Mouse (Mus musculus) MEL (cell line): ENCODE measurements around the gene Enox1. TPM values are rescaled to one million over a fixed set of nuclear protein-coding genes. Genes with fewer than 3 reads are reported as not detected.

Experiments used
- DNase-seq: peaks from one replicate; pipeline ENCODE4 v3.0.0; 2011; ENCODE audit warnings: low read depth, low spot score
- H3K27ac ChIP-seq: 2 replicates; pipeline ENCODE4 v1.5.1; 2012; ENCODE audit warnings: low read depth, mild to moderate bottlenecking, control low read depth, low read length, moderate library complexity; ENCODE audit not compliant: control insufficient read depth
- H3K27me3 ChIP-seq, 2 experiments: fragments of 150-350 bp in 1 of 2; sonication (generic) in 1 of 2; 2 replicates each; pipeline ENCODE4 v1.6.1; 2012; ENCODE audit warnings: low read length in 2 of 2, mild to moderate bottlenecking in 2 of 2, improper control_type of control experiment in 1 of 2, moderate library complexity in 1 of 2; ENCODE audit not compliant: insufficient read depth in 2 of 2, control insufficient read depth in 1 of 2
- H3K36me3 ChIP-seq, 2 experiments: 2 replicates each; pipeline ENCODE4 v1.6.1; 2012 to 2014; ENCODE audit warnings: low read length in 2 of 2, improper control_type of control experiment in 1 of 2, inconsistent platforms in 1 of 2, mild to moderate bottlenecking in 1 of 2; ENCODE audit not compliant: insufficient read depth in 2 of 2, control insufficient read depth in 1 of 2
- H3K4me1 ChIP-seq, 2 experiments: fragments of 150-350 bp in 1 of 2; sonication (generic) in 1 of 2; 2 replicates each; pipeline ENCODE4 v1.6.1; 2012; ENCODE audit warnings: low read length in 2 of 2, improper control_type of control experiment in 1 of 2, mild to moderate bottlenecking in 1 of 2; ENCODE audit not compliant: insufficient read depth in 2 of 2, control insufficient read depth in 1 of 2
- H3K4me3 ChIP-seq, 2 experiments: fragments of 150-350 bp in 1 of 2; sonication (generic) in 1 of 2; 2 replicates each; pipeline ENCODE4 v1.5.1; 2012; ENCODE audit warnings: low read depth in 2 of 2, low read length in 2 of 2, mild to moderate bottlenecking in 2 of 2, moderate library complexity in 2 of 2, control low read depth in 1 of 2, improper control_type of control experiment in 1 of 2; ENCODE audit not compliant: control insufficient read depth in 1 of 2, insufficient read depth in 1 of 2
- H3K79me2 ChIP-seq: 2 replicates; pipeline ENCODE4 v1.6.1; 2012; ENCODE audit warnings: mild to moderate bottlenecking, low read length, moderate library complexity; ENCODE audit not compliant: control insufficient read depth, poor library complexity, insufficient read depth
- H3K9ac ChIP-seq: 2 replicates; pipeline ENCODE4 v1.6.1; 2012; ENCODE audit warnings: low read depth, mild to moderate bottlenecking, control low read depth, low read length, moderate library complexity; ENCODE audit not compliant: control insufficient read depth, poor library complexity, severe bottlenecking
- H3K9me3 ChIP-seq: fragments of 150-350 bp; sonication (generic); replicated peaks from 2 replicates; pipeline ENCODE4 v1.6.1; 2012; ENCODE audit warnings: mild to moderate bottlenecking, low read length, improper control_type of control experiment, moderate library complexity; ENCODE audit not compliant: insufficient read depth
- BHLHE40 ChIP-seq: IDR thresholded peaks from 2 replicates; pipeline ENCODE4 v1.6.1; 2012; ENCODE audit warnings: low read depth, mild to moderate bottlenecking, inconsistent platforms, low read length, improper control_type of control experiment, borderline replicate concordance
- CHD1 ChIP-seq: IDR thresholded peaks from 2 replicates; pipeline ENCODE4 v1.6.1; 2012; ENCODE audit warnings: low read depth, mild to moderate bottlenecking, inconsistent platforms, low read length, improper control_type of control experiment
- CHD2 ChIP-seq: IDR thresholded peaks from 2 replicates; pipeline ENCODE4 v1.6.1; 2011; ENCODE audit warnings: low read length, improper control_type of control experiment
- CTCF ChIP-seq, 3 experiments: IDR thresholded peaks in 2 of 3; conservative IDR thresholded peaks in 1 of 3; 2 replicates each; pipeline ENCODE4 v1.5.1; 2011 to 2012; ENCODE audit warnings: low read length in 3 of 3, low read depth in 2 of 3, mild to moderate bottlenecking in 2 of 3, improper control_type of control experiment in 1 of 3, inconsistent platforms in 1 of 3, mixed read lengths in 1 of 3, moderate library complexity in 1 of 3; ENCODE audit not compliant: control insufficient read depth in 1 of 3, insufficient read depth in 1 of 3, poor library complexity in 1 of 3, severe bottlenecking in 1 of 3
- E2F4 ChIP-seq: IDR thresholded peaks from 2 replicates; pipeline ENCODE4 v1.6.1; 2011; ENCODE audit warnings: low read depth, low read length, improper control_type of control experiment, borderline replicate concordance
- ELF1 ChIP-seq: IDR thresholded peaks from 2 replicates; pipeline ENCODE4 v1.6.1; 2014; ENCODE audit warnings: low read depth, mild to moderate bottlenecking, inconsistent platforms, low read length, improper control_type of control experiment, moderate library complexity
- EP300 ChIP-seq, 2 experiments: IDR thresholded peaks; 2 replicates each; pipeline ENCODE4 v1.6.1; 2011; ENCODE audit warnings: improper control_type of control experiment in 2 of 2, low read length in 2 of 2, low read depth in 1 of 2, mild to moderate bottlenecking in 1 of 2
- ETS1 ChIP-seq: IDR thresholded peaks from 2 replicates; pipeline ENCODE4 v1.6.1; 2012; ENCODE audit warnings: low read depth, mild to moderate bottlenecking, inconsistent platforms, low read length, improper control_type of control experiment, moderate library complexity
- GABPA ChIP-seq: IDR thresholded peaks from 2 replicates; pipeline ENCODE4 v1.6.1; 2012; ENCODE audit warnings: low read depth, mild to moderate bottlenecking, inconsistent platforms, low read length, improper control_type of control experiment, moderate library complexity
- GATA1 ChIP-seq: IDR thresholded peaks from 2 replicates; pipeline ENCODE4 v1.6.1; 2011; ENCODE audit warnings: low read depth, low read length, improper control_type of control experiment
- HCFC1 ChIP-seq: IDR thresholded peaks from 2 replicates; pipeline ENCODE4 v1.6.1; 2012; ENCODE audit warnings: low read depth, mild to moderate bottlenecking, inconsistent platforms, low read length, improper control_type of control experiment, moderate library complexity
- JUND ChIP-seq: IDR thresholded peaks from 2 replicates; pipeline ENCODE4 v1.6.1; 2011; ENCODE audit warnings: low read depth, mild to moderate bottlenecking, improper control_type of control experiment, low read length
- MAFK ChIP-seq: IDR thresholded peaks from 2 replicates; pipeline ENCODE4 v1.6.1; 2011; ENCODE audit warnings: low read depth, mild to moderate bottlenecking, low read length, improper control_type of control experiment, borderline replicate concordance
- MAX ChIP-seq: IDR thresholded peaks from 2 replicates; pipeline ENCODE4 v1.6.1; 2011; ENCODE audit warnings: low read length, improper control_type of control experiment
- MAZ ChIP-seq: IDR thresholded peaks from 2 replicates; pipeline ENCODE4 v1.6.1; 2012; ENCODE audit warnings: low read depth, mild to moderate bottlenecking, inconsistent platforms, low read length, improper control_type of control experiment
- MEF2A ChIP-seq: IDR thresholded peaks from 2 replicates; pipeline ENCODE4 v1.6.1; 2014; ENCODE audit warnings: low read depth, mild to moderate bottlenecking, inconsistent platforms, low read length, improper control_type of control experiment; ENCODE audit not compliant: poor library complexity, insufficient replicate concordance, severe bottlenecking; ENCODE audit errors: extremely low read depth
- NELFE ChIP-seq: IDR thresholded peaks from 2 replicates; pipeline ENCODE4 v1.6.1; 2011; ENCODE audit warnings: low read depth, low read length, improper control_type of control experiment
- NRF1 ChIP-seq: IDR thresholded peaks from 2 replicates; pipeline ENCODE4 v1.6.1; 2014; ENCODE audit warnings: low read depth, mild to moderate bottlenecking, inconsistent platforms, low read length, improper control_type of control experiment, moderate library complexity; ENCODE audit not compliant: poor library complexity, insufficient read depth, severe bottlenecking
- POLR2AphosphoS2 ChIP-seq: IDR thresholded peaks from 2 replicates; pipeline ENCODE4 v1.6.1; 2011; ENCODE audit warnings: low read length, improper control_type of control experiment
- RAD21 ChIP-seq: IDR thresholded peaks from 2 replicates; pipeline ENCODE4 v1.6.1; 2011; ENCODE audit warnings: mild to moderate bottlenecking, low read depth, low read length, improper control_type of control experiment
- RCOR1 ChIP-seq: IDR thresholded peaks from 2 replicates; pipeline ENCODE4 v1.6.1; 2012; ENCODE audit warnings: low read depth, mild to moderate bottlenecking, inconsistent platforms, low read length, improper control_type of control experiment
- TBP ChIP-seq: IDR thresholded peaks from 2 replicates; pipeline ENCODE4 v1.8.0; 2011; ENCODE audit warnings: low read depth, low read length, improper control_type of control experiment
- TCF12 ChIP-seq: IDR thresholded peaks from 2 replicates; pipeline ENCODE4 v1.6.1; 2014; ENCODE audit warnings: low read depth, mild to moderate bottlenecking, inconsistent platforms, low read length, improper control_type of control experiment, moderate library complexity
- UBTF ChIP-seq: IDR thresholded peaks from 2 replicates; pipeline ENCODE4 v1.6.1; 2012; ENCODE audit warnings: low read depth, mild to moderate bottlenecking, inconsistent platforms, low read length, improper control_type of control experiment, moderate library complexity, borderline replicate concordance; ENCODE audit not compliant: insufficient read depth
- ZC3H11A ChIP-seq: IDR thresholded peaks from 2 replicates; pipeline ENCODE4 v1.6.1; 2012; ENCODE audit warnings: low read depth, mild to moderate bottlenecking, inconsistent platforms, low read length, improper control_type of control experiment
- ZKSCAN1 ChIP-seq: IDR thresholded peaks from 2 replicates; pipeline ENCODE4 v1.6.1; 2012; ENCODE audit warnings: low read depth, mild to moderate bottlenecking, inconsistent platforms, low read length, improper control_type of control experiment, moderate library complexity
- ZMIZ1 ChIP-seq: IDR thresholded peaks from 2 replicates; pipeline ENCODE4 v1.6.1; 2012; ENCODE audit warnings: low read depth, mild to moderate bottlenecking, inconsistent platforms, low read length, improper control_type of control experiment, moderate library complexity
- ZNF384 ChIP-seq: IDR thresholded peaks from 2 replicates; pipeline ENCODE4 v1.6.1; 2012; ENCODE audit warnings: low read depth, mild to moderate bottlenecking, inconsistent platforms, low read length, improper control_type of control experiment
- polyA plus RNA-seq, 2 experiments: library from polyadenylated mRNA; stranded (reverse) in 1 of 2; unstranded in 1 of 2; fragments of >175 nt in 1 of 2; fragments of >200 nt in 1 of 2; gene quantifications; 2 replicates each; pipeline versions ENCODE4 v1.2.1 to v1.2.4; 2012; ENCODE audit warnings: low replicate concordance in 2 of 2, low read depth in 1 of 2; ENCODE audit not compliant: insufficient read length in 2 of 2, insufficient read depth in 1 of 2, missing spikeins in 1 of 2
- total RNA-seq: library from RNA; depleted of rRNA; stranded (reverse); fragments of 300-350 nt; gene quantifications from 2 replicates; pipeline ENCODE4 v1.2.3, GENCODE M21; 2012

The Enox1 gene
- total and polyA plus RNA-seq, 3 experiments = not detected

- no peak for DNase-seq
- H3K4me3 ChIP-seq = no peak overlapping the region
- TF ChIP-seq TCF12 (no peak), MEF2A (no peak), ELF1 (no peak), BHLHE40 (no peak), E2F4 (no peak), MAZ (no peak), HCFC1 (no peak), POLR2AphosphoS2 (no peak), CTCF (IDR thresholded peaks at IDR 0.05 in 2 of 3, conservative IDR thresholded peaks at IDR 0.05 in 1 of 3; ENCODE audit: control insufficient read depth in 1 of 3, insufficient read depth in 1 of 3, low read depth in 2 of 3, low read length in 3 of 3, poor library complexity in 1 of 3, severe bottlenecking in 1 of 3) (no peak), MAX (no peak), UBTF (no peak), JUND (no peak), NELFE (no peak), ZKSCAN1 (no peak), ZNF384 (no peak), ZMIZ1 (no peak), TBP (no peak), MAFK (no peak)
- H3K79me2 ChIP-seq = no peaks in the 10 kb centered on the region
- H3K36me3 ChIP-seq = no peaks in the 10 kb centered on the region
- no peaks in the 10 kb centered on the region for H3K27me3 ChIP-seq
- no peaks in the 10 kb centered on the region for H3K4me1 ChIP-seq
- no peaks in the 10 kb centered on the region for H3K9me3 ChIP-seq
- no peak overlapping the region for H3K9ac ChIP-seq
- no peak overlapping the region for H3K27ac ChIP-seq
Observed at GRCm38 (mm10) chr14:77596216-77597175, 439.9 kb downstream of the Enox1 start.

GRCm38 (mm10) chr14:77599016-77599704 lies 442.6 kb downstream of the Enox1 start:
- H3K79me2 ChIP-seq = no peaks in the 10 kb centered on the region
- H3K9ac ChIP-seq = no peak overlapping the region
- no peak for DNase-seq
- no peaks in the 10 kb centered on the region for H3K36me3 ChIP-seq
- H3K4me1 ChIP-seq = no peaks in the 10 kb centered on the region
- H3K27me3 ChIP-seq = no peaks in the 10 kb centered on the region
- H3K9me3 ChIP-seq = no peaks in the 10 kb centered on the region
- TF ChIP-seq JUND (no peak), GATA1 (no peak), CHD1 (no peak), CHD2 (no peak), NELFE (no peak), ZMIZ1 (no peak), NRF1 (no peak), GABPA (no peak), RCOR1 (no peak), EP300 (IDR thresholded peaks at IDR 0.05; ENCODE audit: low read depth in 1 of 2, low read length in 2 of 2) (no peak), E2F4 (no peak), CTCF (IDR thresholded peaks at IDR 0.05 in 2 of 3, conservative IDR thresholded peaks at IDR 0.05 in 1 of 3; ENCODE audit: control insufficient read depth in 1 of 3, insufficient read depth in 1 of 3, low read depth in 2 of 3, low read length in 3 of 3, poor library complexity in 1 of 3, severe bottlenecking in 1 of 3) (no peak), POLR2AphosphoS2 (no peak), ZC3H11A (no peak), ETS1 (no peak), RAD21 (no peak)
- H3K27ac ChIP-seq = no peak overlapping the region
- no peak overlapping the region for H3K4me3 ChIP-seq
